Mouse (Mus musculus) midbrain, embryonic 10.5 days (tissue): ENCODE measurements around the gene Sept5. TPM values are rescaled to one million over a fixed set of nuclear protein-coding genes. Genes with fewer than 3 reads are reported as not detected.

Experiments
- DNase-seq: peaks from one replicate; pipeline ENCODE4 v3.0.0-alpha.2; 2017; ENCODE audit warnings: low spot score
- H3K27ac ChIP-seq: fragments of 300-500 bp; sonication (generic); replicated peaks from 2 replicates; pipeline ENCODE4 v1.5.1; 2016; ENCODE audit warnings: mild to moderate bottlenecking
- H3K27me3 ChIP-seq: fragments of 300-500 bp; sonication (generic); 2 replicates; pipeline ENCODE4 v1.6.1; 2016; ENCODE audit warnings: low read depth, mild to moderate bottlenecking; ENCODE audit not compliant: poor library complexity, severe bottlenecking
- H3K36me3 ChIP-seq: fragments of 300-500 bp; sonication (generic); 2 replicates; pipeline ENCODE4 v1.6.1; 2016; ENCODE audit warnings: mild to moderate bottlenecking, moderate library complexity
- H3K4me1 ChIP-seq: fragments of 300-500 bp; sonication (generic); 2 replicates; pipeline ENCODE4 v1.6.1; 2016
- H3K4me3 ChIP-seq: fragments of 300-500 bp; sonication (generic); 2 replicates; pipeline ENCODE4 v1.5.1; 2016; ENCODE audit warnings: mild to moderate bottlenecking, moderate library complexity
- H3K9me3 ChIP-seq: fragments of 300-500 bp; sonication (generic); replicated peaks from 2 replicates; pipeline ENCODE4 v1.6.1; 2016; ENCODE audit warnings: mild to moderate bottlenecking
- WGBS: fragments of 180-500 bp; shearing (Covaris S2); methylation state at CpG from one replicate; pipeline ENCODE4 v1.1.7; 2016; 5-methylcytosine and 5-hydroxymethylcytosine counted together
- polyA plus RNA-seq: library from polyadenylated mRNA; unstranded; fragments of >200 nt; fragmentation: Nextera tagmentation; extraction: Ambion mirVana; gene quantifications from 2 replicates; pipeline ENCODE4 v1.2.1, GENCODE M21; 2016

The Sept5 gene
- polyA plus RNA-seq, 1 experiment from 2014 or later, result 31.2 TPM

- Histone ChIP-seq H3K4me1 (peaks cover 41% of the 10 kb centered on the region), H3K36me3 (peaks cover 31% of the 10 kb centered on the region), H3K4me3 (peak overlapping the region; percentile 57), H3K27ac (no peak overlapping the region), H3K9me3 (no peaks in the 10 kb centered on the region), H3K27me3 (peaks cover 100% of the 10 kb centered on the region)
- WGBS, result 16% methylated on average over 6 of the region's 6 CpGs
- DNase-seq, result no peak
Measured at GRCm38 (mm10) chr16:18620201-18620600, 9.6 kb downstream of the Sept5 start.

GRCm38 (mm10) chr16:18619110-18619509, 10.6 kb downstream of the Sept5 start:
- DNase-seq, result no peak
- no peaks in the 10 kb centered on the region for H3K9me3 ChIP-seq
- H3K27ac ChIP-seq, result no peak overlapping the region
- no peak overlapping the region for H3K4me3 ChIP-seq
- H3K27me3 ChIP-seq, result peaks cover 100% of the 10 kb centered on the region
- 37% methylated on average over 4 of the region's 4 CpGs for WGBS
- H3K4me1 ChIP-seq, result peaks cover 41% of the 10 kb centered on the region
- peaks cover 20% of the 10 kb centered on the region for H3K36me3 ChIP-seq

GRCm38 (mm10) chr16:18618297-18618696, 11.5 kb downstream of the Sept5 start:
- Histone ChIP-seq H3K4me1 (peaks cover 41% of the 10 kb centered on the region), H3K27ac (no peak overlapping the region), H3K36me3 (peaks cover 13% of the 10 kb centered on the region), H3K4me3 (no peak overlapping the region), H3K9me3 (no peaks in the 10 kb centered on the region), H3K27me3 (peaks cover 100% of the 10 kb centered on the region)
- no peak for DNase-seq
- WGBS, result 35% methylated on average over 2 of the region's 2 CpGs

GRCm38 (mm10) chr16:18617370-18618065, 12.2 kb downstream of the Sept5 start:
- 2% methylated on average over 27 of the region's 27 CpGs for WGBS
- H3K27ac ChIP-seq, result no peak overlapping the region
- peaks cover 5% of the 10 kb centered on the region for H3K36me3 ChIP-seq
- H3K9me3 ChIP-seq, result no peaks in the 10 kb centered on the region
- H3K4me3 ChIP-seq, result peak overlapping the region; percentile 41
- peaks cover 100% of the 10 kb centered on the region for H3K27me3 ChIP-seq
- peaks cover 41% of the 10 kb centered on the region for H3K4me1 ChIP-seq
- DNase-seq, result peak; percentile 88

GRCm38 (mm10) chr16:18613301-18613700, 16.5 kb downstream of the Sept5 start:
- WGBS, result 92% methylated on average over 3 of the region's 3 CpGs
- no peak for DNase-seq

GRCm38 (mm10) chr16:18611752-18612151, 18.0 kb downstream of the Sept5 start:
- no peak for DNase-seq
- 84% methylated on average over 13 of the region's 13 CpGs for WGBS
- Histone ChIP-seq H3K36me3 (no peaks in the 10 kb centered on the region), H3K4me1 (peaks cover 36% of the 10 kb centered on the region), H3K27me3 (peaks cover 96% of the 10 kb centered on the region), H3K27ac (no peak overlapping the region; the same call in 1 of the 2 replicates), H3K9me3 (no peaks in the 10 kb centered on the region), H3K4me3 (no peak overlapping the region)

More at GRCm38 (mm10) chr16:18613301-18613700, 16.5 kb downstream of the Sept5 start:
- Histone ChIP-seq H3K27ac (no peak overlapping the region), H3K9me3 (no peaks in the 10 kb centered on the region), H3K4me3 (no peak overlapping the region), H3K4me1 (peaks cover 43% of the 10 kb centered on the region), H3K36me3 (no peaks in the 10 kb centered on the region), H3K27me3 (peaks cover 99% of the 10 kb centered on the region)

GRCm38 (mm10) chr16:18609099-18609498, 20.7 kb downstream of the Sept5 start:
- H3K4me3 ChIP-seq, result no peak overlapping the region
- H3K4me1 ChIP-seq, result peaks cover 39% of the 10 kb centered on the region
- H3K36me3 ChIP-seq, result no peaks in the 10 kb centered on the region
- H3K27ac ChIP-seq, result no peak overlapping the region
- H3K9me3 ChIP-seq, result no peaks in the 10 kb centered on the region
- 61% methylated on average over 2 of the region's 2 CpGs for WGBS
- H3K27me3 ChIP-seq, result peaks cover 88% of the 10 kb centered on the region
- DNase-seq, result no peak

GRCm38 (mm10) chr16:18608226-18608625, 21.5 kb downstream of the Sept5 start:
- 5% methylated on average over 11 of the region's 11 CpGs for WGBS
- H3K36me3 ChIP-seq, result no peaks in the 10 kb centered on the region
- H3K4me3 ChIP-seq, result peak overlapping the region; percentile 37
- DNase-seq, result peak; percentile 46
- H3K27ac ChIP-seq, result no peak overlapping the region
- H3K4me1 ChIP-seq, result peaks cover 41% of the 10 kb centered on the region
- H3K27me3 ChIP-seq, result peaks cover 80% of the 10 kb centered on the region
- H3K9me3 ChIP-seq, result no peaks in the 10 kb centered on the region

GRCm38 (mm10) chr16:18605705-18606104, 24.0 kb downstream of the Sept5 start:
- Histone ChIP-seq H3K4me3 (no peak overlapping the region), H3K27ac (no peak overlapping the region), H3K36me3 (no peaks in the 10 kb centered on the region), H3K4me1 (peaks cover 33% of the 10 kb centered on the region), H3K9me3 (no peaks in the 10 kb centered on the region), H3K27me3 (peaks cover 55% of the 10 kb centered on the region)
- DNase-seq, result no peak
- WGBS, result 79% methylated on average over 5 of the region's 5 CpGs

- Histone ChIP-seq H3K4me3 (no peak overlapping the region), H3K36me3 (no peaks in the 10 kb centered on the region), H3K27ac (0 out of 2 replicates have a peak overlapping the region, but pooled peaks have one; percentile 6), H3K27me3 (peaks cover 40% of the 10 kb centered on the region), H3K9me3 (no peaks in the 10 kb centered on the region), H3K4me1 (peaks cover 29% of the 10 kb centered on the region)
- DNase-seq, result no peak
- WGBS, result 68% methylated on average over 8 of the region's 8 CpGs
Measured at GRCm38 (mm10) chr16:18604267-18604701, 25.5 kb downstream of the Sept5 start.

- no peak overlapping the region for H3K27ac ChIP-seq
- peaks cover 33% of the 10 kb centered on the region for H3K27me3 ChIP-seq
- peaks cover 15% of the 10 kb centered on the region for H3K4me1 ChIP-seq
- no peaks in the 10 kb centered on the region for H3K36me3 ChIP-seq
- H3K9me3 ChIP-seq, result no peaks in the 10 kb centered on the region
- DNase-seq, result no peak
- no peak overlapping the region for H3K4me3 ChIP-seq
- WGBS, result 61% methylated on average over 7 of the region's 7 CpGs
Measured at GRCm38 (mm10) chr16:18601447-18601846, 28.3 kb downstream of the Sept5 start.

- Histone ChIP-seq H3K9me3 (no peaks in the 10 kb centered on the region), H3K4me3 (no peak overlapping the region), H3K27ac (no peak overlapping the region), H3K36me3 (no peaks in the 10 kb centered on the region), H3K27me3 (peaks cover 50% of the 10 kb centered on the region), H3K4me1 (peaks cover 14% of the 10 kb centered on the region; the same call in 1 of the 2 replicates)
- no peak for DNase-seq
- 85% methylated on average over 3 of the region's 3 CpGs for WGBS
Measured at GRCm38 (mm10) chr16:18598006-18598405, 31.7 kb downstream of the Sept5 start.

GRCm38 (mm10) chr16:18596255-18596654, 33.5 kb downstream of the Sept5 start:
- WGBS, result 47% methylated on average over 5 of the region's 5 CpGs

More at GRCm38 (mm10) chr16:18596255-18596654, 33.5 kb downstream of the Sept5 start:
- H3K27me3 ChIP-seq, result peaks cover 67% of the 10 kb centered on the region
- H3K36me3 ChIP-seq, result no peaks in the 10 kb centered on the region
- DNase-seq, result no peak
- no peaks in the 10 kb centered on the region for H3K9me3 ChIP-seq
- no peak overlapping the region for H3K27ac ChIP-seq
- H3K4me1 ChIP-seq, result peaks cover 13% of the 10 kb centered on the region
- no peak overlapping the region for H3K4me3 ChIP-seq
